Mouse (Mus musculus): ENCODE results near the gene Aldh1a7. TPM values are rescaled to one million over a fixed set of nuclear protein-coding genes. Genes with fewer than 3 reads are reported as not detected.
"Not testable (repeated sequence)": the region's sequence is repeated elsewhere in the genome, so short reads cannot be mapped to it uniquely, and the experiment has no call there.

Gene Aldh1a7
- total RNA-seq (2021), result under 1 TPM in 1 of 2 experiments, not detected in 1; 0.30 TPM

DNA sequence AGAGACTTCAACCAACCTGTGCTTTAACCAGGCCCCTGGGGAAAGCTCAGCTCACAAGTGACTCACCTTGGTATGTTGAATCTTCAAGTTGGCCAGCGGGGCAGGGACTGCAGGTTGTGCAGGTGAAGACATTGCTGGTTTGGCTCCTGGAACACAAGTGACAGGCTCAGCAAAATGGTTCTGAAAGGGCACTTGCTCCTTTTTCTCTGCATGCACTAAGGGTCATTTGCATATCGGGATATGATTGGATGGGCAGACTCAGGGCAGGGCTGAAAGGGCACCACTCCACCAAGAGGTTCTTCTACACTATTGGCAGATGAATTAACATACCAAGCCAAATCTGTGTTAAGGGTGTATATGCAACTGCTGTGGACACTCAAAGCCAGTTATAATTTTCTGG, at the start of gene Aldh1a7:
Aldh1a7 (minus strand) TSS at position 182 of the 400 bp plus-strand sequence.
- no peak for DNase-seq (ENCODE audit: extremely low spot score in 1 of 2, low spot score in 1 of 2)

DNA sequence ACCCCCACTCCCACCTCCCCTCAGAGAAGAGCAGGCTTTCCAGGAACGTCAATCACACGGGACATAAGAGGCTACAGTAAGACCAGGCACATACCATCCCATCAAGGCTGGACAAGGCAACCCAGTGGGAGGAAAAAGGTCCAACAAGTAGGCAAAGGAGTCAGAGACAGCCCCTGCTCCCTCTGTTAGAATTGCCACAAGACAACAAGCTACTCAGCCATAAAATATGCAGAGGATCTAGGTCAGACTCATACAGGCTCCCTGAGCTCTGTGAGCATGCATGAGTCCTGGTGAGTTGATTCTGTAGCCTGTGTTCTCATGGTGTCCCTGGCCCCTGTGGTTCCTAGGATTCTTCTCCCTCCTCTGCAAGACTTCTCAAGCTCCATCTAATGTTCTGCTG, 48.3 kb upstream of the Aldh1a7 start:
- no peak for DNase-seq (ENCODE audit: extremely low spot score in 1 of 2, low spot score in 1 of 2)

DNA sequence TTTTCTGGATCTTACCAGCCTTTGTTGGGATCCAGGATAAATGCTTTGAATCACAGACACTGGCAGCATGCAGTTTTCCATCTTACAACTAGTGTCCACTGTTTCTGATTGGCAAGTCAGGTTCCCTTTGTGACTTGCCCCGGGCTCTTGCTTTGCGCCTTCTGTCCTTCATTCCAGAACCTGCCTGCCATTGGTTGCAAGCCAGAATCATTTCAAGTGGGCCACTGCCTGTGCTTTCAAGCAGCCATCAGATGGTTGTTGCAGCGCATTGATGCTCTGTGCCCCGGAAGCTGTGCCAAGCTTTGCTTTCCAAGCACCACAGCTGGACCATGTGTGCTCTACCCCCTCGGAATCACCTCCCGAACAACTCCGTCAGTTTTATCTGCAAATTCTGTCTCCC, 46.6 kb upstream of the Aldh1a7 start:
- no peak for DNase-seq (ENCODE audit: extremely low spot score in 1 of 2, low spot score in 1 of 2)

DNA sequence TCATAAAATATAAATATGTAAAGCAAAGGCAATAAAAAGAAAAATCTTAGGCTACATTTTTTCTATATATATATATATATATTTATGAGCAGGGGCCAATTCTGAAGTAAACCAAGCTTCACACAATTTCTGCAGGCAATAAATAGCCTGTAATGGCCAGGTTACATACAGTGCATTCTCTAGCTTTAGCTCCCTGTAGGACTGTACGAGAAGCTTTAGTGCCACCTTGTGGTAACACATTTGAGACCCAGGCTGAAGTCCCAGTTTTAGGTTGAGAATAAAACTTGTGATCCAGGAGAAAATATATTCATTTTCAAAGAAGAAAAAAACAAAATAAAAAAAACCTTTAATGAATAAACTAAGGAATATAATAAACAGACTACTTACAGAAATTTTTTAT, 36.9 kb upstream of the Aldh1a7 start:
- DNase-seq (ENCODE audit: extremely low spot score in 1 of 2, low spot score in 1 of 2), result peak in 1 of 2 experiments; percentile 14

DNA sequence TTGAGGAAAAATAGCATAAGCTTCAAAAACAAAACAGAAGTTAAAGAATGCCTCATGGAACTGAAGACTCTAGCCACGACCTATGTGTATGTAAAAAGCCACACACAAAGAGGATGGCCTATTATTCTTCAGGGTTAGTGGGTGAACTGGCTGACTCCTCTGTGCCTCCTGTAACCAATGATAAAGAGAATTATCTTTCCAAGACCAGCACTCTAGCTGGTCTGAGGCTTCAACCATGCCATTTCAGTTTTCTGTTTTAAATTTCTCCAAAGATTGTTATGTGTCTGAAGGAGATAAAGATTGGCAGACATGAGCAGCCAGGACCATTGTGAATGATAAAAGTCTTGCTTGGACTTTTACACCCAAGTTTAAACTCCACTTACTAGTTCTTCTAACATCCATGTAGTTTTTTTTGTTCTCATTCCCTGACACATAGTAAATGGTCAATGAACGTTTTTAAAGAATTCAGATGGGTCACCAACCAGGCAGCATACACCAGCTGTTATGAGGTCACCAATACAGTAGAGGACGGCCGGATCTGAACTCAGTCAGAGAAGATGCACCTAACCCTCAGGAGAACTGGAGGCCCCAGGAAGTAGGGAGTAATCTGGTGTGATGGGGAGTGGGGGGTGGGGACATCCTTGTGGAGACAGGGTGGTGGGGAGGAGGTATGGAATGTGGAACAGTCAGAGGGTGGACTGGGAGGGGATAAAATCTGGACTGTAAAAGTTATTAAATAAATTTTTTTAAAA, 34.5 kb upstream of the Aldh1a7 start:
- no peak for DNase-seq (ENCODE audit: extremely low spot score in 1 of 2, low spot score in 1 of 2)

DNA sequence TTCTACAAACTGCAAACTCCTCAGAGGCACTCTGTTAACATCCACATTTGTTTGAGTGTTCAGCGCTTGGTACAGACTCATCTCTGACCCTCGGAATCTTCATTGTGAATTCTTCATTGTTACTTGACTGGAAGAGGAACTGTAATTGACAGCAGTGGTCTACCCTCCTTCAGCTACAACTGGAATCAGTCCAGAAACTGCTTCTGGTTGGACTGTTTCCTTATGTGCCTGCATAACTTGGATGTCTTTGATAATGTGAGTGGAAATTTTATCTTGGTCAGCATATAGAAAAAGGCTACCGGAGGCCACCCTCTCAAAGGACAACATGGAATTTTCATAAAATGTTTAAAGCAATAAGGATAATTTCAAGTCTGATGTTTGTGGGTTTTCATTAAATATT, 33.8 kb upstream of the Aldh1a7 start:
- DNase-seq (ENCODE audit: extremely low spot score in 1 of 2, low spot score in 1 of 2), result no peak

DNA sequence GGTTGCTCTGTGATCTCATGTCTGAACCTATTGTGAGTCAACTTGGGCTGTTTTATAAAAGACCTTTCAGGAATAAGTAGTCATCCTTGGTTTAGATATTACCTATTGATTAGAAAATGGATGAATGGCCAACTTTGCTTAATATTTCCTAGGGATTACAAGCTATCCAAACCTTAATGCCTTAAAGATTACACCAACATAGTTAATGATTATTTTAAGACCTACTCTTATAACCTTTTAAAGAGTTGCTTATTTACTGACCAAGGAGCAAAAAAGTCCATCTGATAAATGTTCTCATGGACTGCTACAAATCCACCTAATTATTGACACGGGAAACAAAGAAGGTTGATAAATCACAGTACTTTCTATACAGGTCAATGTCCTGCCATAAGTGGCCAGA, 17.3 kb upstream of the Aldh1a7 start:
- DNase-seq (ENCODE audit: extremely low spot score in 1 of 2, low spot score in 1 of 2), result no peak

DNA sequence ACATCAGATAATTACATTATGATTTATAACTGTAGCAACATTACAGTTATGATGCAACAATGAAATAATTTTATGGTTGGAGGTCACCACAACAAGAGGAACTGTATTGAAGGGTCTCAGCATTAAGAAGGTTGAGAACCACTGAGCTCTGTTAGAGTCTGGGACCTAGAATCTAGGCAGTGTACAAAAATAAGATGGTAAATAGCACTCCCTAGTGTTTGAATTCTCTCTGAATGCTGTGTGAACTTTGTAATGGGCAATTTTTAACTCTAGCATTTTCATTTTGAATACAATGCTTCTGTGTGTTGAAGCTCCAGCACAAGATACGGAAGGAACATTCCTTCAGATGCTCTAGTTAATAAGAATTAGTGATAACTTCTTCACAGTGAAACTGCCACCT, 916 bp upstream of the Aldh1a7 start:
- DNase-seq (ENCODE audit: extremely low spot score in 1 of 2, low spot score in 1 of 2), result no peak

DNA sequence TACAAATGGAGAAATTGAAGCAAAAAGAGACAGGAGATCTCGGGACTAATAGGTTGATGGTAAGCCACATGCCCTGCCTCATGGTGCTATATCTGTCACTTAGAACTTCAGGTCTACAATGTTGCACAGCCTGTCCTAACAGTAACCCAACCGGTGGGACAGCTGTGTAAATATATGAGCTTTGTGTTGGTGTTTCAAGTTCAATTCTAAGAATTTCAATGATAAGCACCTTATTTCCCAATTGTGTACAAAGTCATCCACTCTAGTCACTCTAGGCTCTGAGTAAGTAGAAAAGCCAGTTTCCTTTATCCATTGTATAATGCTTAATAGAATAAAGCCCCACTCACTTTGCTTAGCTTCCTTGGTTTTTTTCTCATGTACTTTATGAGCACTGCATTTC, 4.4 kb downstream of the Aldh1a7 start:
- DNase-seq (ENCODE audit: extremely low spot score in 1 of 2, low spot score in 1 of 2), result no peak

DNA sequence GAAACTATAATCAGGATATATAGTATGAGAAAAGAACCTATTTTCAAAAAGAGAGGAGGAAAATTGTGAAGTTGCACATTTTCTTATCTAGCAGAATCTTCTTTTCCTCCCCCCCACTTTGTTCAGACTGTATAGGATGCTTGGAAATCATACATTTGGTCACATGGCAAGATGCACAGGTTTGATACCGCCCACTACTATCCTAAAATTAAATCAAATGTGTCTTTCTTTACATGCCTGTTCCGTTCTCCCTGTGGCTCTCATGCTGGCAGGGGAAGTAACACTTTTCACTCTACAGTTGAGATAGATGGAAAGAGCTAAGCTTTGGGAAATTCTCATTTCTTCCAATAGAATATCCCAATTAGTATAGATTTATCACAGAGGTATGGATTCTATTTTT, 7.1 kb downstream of the Aldh1a7 start:
- no peak for DNase-seq (ENCODE audit: extremely low spot score in 1 of 2, low spot score in 1 of 2)

DNA sequence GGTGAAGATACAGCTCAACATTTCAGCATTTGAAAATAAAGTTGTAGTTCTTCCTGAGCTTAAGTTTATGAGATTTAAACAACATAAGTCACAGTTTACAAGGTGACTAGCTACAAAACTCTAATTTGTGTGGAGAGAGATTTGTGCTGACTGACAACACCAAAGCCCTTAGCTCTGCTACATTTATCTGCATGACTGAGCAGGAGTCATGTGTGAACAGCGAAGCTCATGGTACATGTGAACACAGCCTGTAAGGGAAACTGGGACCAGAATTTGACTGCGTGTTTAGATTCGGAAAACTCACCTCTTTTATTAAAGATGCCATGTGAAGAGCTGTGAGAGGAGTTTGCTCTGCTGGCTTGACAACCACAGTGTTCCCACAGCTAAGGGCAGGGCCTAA, 11.7 kb downstream of the Aldh1a7 start:
- DNase-seq (ENCODE audit: extremely low spot score in 1 of 2, low spot score in 1 of 2), result no peak

DNA sequence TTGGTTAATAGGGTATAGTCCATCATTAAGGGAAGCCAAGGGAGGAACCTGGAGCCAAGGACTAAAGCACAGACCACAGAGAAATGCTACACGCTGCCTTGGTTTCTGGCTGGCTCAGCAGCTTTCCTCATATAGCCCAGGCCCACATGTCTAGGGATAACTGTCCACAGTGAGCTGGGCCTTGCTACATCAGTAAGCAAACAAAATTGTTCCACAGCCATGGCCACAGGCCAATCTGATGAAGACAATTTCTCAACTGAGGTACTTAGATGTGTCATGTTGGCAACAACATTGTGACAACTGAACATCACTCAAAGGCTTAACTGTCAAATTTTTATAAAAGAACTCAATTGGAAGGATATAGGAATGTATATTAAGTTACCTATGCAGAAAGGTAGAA, 12.3 kb downstream of the Aldh1a7 start:
- DNase-seq (ENCODE audit: extremely low spot score in 1 of 2, low spot score in 1 of 2), result no peak

DNA sequence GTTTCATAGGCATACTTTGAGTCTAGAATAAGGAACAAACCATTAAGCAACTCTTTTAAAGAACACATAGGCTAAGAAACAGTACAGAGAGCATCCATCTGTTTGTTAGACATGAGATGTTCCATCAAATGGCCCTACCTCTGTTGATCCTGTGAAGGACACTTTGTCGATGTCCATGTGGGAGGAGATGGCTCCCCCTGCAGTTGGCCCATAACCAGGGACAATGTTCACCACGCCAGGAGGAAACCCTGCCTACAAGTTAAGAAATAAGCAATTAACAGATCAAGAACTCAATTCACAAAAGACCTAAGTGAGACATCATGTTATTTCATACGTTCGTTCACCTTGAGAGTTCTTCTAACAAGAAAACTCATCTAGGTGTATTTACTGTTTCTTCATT, 12.8 kb downstream of the Aldh1a7 start:
- no peak for DNase-seq (ENCODE audit: extremely low spot score in 1 of 2, low spot score in 1 of 2)

DNA sequence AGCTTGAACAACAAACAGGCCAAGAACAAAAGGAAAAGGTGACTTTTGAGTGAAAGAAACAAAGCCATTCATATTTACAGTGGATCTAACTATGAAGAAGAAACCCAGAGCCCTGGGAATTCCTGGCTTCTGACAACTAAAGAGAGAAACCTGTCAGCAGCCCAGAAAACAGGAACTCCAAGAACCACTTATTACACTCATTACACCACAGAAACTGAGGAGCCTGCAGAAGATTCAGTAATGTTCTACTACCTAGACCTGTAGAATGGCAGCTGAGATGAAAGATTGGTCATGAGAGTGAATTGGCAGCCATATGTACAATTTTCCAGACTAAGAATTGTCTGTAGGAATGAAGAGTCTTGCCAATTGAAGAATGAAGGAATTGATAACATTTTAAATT, 20.2 kb downstream of the Aldh1a7 start:
- DNase-seq (ENCODE audit: extremely low spot score in 1 of 2, low spot score in 1 of 2), result no peak

DNA sequence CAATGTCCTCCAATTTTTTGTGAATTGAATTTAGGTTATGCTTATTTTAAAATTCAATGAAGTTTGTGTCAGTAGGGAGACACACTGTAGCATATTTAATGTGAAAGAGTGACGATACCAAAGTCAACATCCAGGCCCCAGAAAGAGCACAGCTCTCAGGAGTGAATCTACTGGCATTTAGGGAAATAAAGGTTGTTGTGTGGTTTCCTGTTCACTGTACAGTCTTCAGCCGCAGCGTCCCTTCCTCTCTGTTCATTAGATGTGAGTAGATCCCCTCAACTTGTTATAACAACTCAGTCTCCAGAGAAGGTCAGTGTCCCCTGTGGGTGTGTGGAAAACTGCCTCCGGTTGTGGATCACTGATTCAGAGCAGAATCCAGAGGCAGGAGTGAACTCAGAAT, 20.6 kb downstream of the Aldh1a7 start:
- DNase-seq (ENCODE audit: extremely low spot score in 1 of 2, low spot score in 1 of 2), result no peak

DNA sequence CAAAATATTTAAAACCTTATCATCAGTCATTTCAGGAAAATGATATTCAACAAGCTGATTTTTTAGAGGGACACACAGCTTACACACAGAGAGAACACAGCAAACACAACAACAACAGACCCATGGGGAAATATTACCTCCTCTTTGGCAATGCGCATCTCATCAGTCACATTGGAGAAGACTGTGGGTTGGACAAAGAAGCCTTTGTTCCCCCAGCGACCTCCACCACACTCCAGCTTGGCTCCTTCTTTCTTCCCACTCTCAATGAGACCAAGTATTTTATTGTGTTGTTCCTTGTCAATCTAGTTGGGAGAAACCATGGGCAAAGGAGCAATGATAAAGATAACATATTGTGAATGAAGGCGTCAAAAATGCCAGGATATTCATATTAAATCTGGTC, 25.3 kb downstream of the Aldh1a7 start:
- no peak for DNase-seq (ENCODE audit: extremely low spot score in 1 of 2, low spot score in 1 of 2)

DNA sequence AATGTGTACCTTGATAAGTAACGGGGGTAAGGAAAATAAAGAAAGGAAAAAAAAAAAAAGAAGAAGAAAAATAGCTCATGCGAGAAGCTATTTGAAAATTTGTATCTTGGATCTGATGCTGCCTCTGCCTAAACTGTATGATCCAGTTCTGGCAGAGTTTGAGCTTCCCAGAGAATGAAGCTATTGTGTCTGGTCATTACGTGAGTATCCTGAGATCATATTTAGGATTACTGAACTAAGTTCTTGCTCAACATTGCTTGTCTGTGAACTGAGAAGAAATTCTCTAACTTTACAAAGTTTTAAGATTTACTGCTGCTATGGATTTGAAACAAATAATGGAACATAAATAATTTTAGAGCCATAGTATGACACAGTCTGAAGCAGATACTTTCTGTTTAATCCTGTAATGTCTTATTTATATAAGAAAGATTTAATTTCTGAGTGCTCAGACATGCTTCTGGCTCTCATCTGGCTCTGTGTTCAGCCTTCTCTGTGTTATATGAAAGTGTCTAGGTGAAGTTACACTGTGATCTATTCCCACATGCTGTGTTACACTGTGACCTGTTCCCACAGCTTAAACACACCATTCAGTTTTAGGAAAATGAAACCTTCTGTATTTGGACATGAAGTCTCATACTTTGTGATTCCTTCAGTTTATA, 49.5 kb downstream of the Aldh1a7 start:
- no peak for DNase-seq (ENCODE audit: extremely low spot score in 1 of 2, low spot score in 1 of 2)

DNA sequence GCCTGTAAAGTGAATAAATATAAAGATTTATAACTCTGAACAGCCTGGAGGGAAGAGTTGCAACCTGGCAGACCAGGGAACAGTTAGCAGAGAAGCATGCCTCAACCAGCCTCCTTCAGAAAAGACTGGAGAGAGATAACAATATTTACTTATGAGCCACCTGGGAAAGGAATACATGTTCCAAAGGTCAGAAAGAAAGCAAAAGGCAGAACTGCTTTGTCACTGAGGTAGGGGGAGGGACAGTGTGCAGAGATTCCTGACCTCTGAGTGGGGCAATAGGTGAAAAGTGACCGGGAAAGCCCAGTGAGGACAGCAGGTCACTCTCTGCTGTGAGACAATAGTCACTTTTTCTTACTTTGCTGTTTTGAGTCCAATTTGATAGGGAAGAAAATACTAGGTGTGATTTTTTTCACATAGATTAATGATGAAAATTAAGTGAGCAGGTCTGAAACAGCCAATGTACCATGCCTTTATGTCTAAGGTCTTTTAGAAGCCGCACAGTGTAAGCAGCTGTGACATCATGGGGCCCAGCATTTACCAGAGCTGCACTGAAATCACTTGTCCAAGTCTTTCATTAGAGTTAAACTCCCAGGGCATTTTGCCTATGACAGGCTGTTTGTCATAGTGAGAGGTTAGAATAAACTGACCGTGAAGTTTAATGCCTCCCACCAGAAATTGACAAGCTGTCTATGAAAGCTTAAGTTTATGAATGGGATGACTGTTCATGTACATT, 73.1 kb downstream of the Aldh1a7 start:
- DNase-seq (ENCODE audit: extremely low spot score in 1 of 2, low spot score in 1 of 2), result no peak

DNA sequence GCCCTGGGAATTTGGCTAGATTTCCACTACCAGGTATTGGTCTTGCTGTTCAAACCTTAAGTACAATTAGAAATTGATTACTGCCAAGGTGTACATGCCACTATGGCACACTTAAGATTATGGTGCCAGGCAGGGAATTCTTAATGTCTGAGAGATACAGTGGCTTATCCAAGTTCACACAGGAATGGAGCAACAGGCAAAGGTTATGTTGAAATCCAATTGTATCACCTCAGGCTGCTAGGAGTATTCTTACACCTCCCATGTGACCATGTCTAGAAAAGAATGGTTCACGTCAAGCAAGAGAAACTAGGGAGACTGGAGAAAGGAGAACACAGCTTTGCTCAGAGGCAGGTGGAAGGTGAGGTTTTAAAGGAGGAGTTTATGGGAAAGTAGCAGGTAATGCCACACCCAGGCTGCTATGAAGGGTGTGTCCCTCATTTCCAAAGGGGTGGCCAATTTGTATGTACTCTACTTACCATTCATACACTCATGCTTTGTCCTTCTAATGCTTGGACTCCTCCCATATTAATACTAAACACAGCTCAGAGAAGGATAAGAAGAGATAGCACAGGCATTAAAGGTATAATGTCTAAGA, 74.2 kb downstream of the Aldh1a7 start:
- DNase-seq (ENCODE audit: extremely low spot score in 1 of 2, low spot score in 1 of 2), result no peak

DNA sequence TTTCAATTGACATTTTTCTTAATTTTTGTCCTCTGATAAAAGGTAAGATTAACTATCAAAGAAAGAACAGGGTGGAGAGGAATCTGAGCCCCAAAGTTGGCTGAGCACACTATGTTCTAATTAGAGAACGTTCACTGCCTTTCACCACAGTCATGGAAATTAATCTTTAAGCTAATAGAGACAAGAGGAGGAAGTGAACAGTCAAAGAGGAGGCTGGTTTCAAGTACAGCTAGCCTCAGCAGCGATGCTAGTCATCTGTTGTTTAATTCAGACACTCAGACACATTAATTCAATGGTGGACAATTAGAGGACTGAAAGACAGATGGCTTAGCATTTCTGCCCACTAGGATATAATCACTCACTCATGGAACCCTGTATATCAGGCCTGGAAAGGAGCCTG, 77.4 kb downstream of the Aldh1a7 start:
- no peak for DNase-seq (ENCODE audit: extremely low spot score in 1 of 2, low spot score in 1 of 2)

DNA sequence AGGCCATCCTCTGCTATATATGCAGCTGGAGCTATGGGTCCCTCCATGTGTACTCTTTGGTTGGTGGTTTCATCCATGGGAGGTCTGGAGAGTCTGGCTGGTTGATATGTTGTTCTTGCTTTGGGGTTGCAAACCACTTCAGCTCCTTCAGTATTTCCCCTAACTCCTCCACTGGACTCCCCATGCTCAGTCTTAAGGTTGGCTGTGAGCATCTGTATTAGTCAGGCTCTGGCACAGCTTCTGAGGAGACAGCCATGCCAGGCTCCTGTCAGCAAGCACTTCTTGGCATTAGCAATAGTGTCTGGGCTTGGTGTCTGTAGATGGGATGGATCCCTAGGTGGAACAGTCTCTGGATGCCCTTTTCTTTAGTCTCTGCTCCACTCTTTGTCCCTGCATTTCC, 79.9 kb downstream of the Aldh1a7 start:
- DNase-seq (ENCODE audit: extremely low spot score in 1 of 2, low spot score in 1 of 2), result not testable (repeated sequence)
